Mouse (Mus musculus) gastrocnemius, adult 8-10 months (tissue): ENCODE measurements at regions not wholly inside any gene's neighbourhood (a gene's known extent, or its start where the extent isn't known, plus 50 kb on each side); places are given as distances from the start of the nearest gene placed in this dataset.

Experiments
- DNase-seq, 2 experiments: peaks; one replicate each; pipeline ENCODE4 v3.0.0; 2022; ENCODE audit warnings: low spot score in 2 of 2

GRCm38 (mm10) chr14:105718676-105719441 lies 177.8 kb downstream of the Spry2 start:
- no peak for DNase-seq

GRCm38 (mm10) chr14:105717821-105718220 lies 178.8 kb downstream of the Spry2 start:
- DNase-seq = no peak

- no peak for DNase-seq
Observed at GRCm38 (mm10) chr14:105708691-105709090, 187.9 kb downstream of the Spry2 start.

- no peak for DNase-seq
Observed at GRCm38 (mm10) chr14:105706756-105707155, 189.9 kb downstream of the Spry2 start.

GRCm38 (mm10) chr14:105698616-105699015 lies 198.0 kb downstream of the Spry2 start:
- DNase-seq = no peak

- DNase-seq = no peak
Observed at GRCm38 (mm10) chr14:105698086-105698485, 198.5 kb downstream of the Spry2 start.

- DNase-seq = no peak
Observed at GRCm38 (mm10) chr14:105697398-105697797, 199.2 kb downstream of the Spry2 start.

GRCm38 (mm10) chr14:105694969-105695368 lies 201.7 kb downstream of the Spry2 start:
- DNase-seq = no peak

GRCm38 (mm10) chr14:105693713-105694112 lies 202.9 kb downstream of the Spry2 start:
- no peak for DNase-seq

GRCm38 (mm10) chr14:105684826-105685465 lies 211.7 kb downstream of the Spry2 start:
- no peak for DNase-seq

GRCm38 (mm10) chr14:105684329-105684728 lies 212.3 kb downstream of the Spry2 start:
- no peak for DNase-seq

GRCm38 (mm10) chr14:105676646-105676930 lies 220.0 kb downstream of the Spry2 start:
- no peak for DNase-seq

- DNase-seq = no peak
Observed at GRCm38 (mm10) chr14:105675801-105676645, 220.6 kb downstream of the Spry2 start.

- no peak for DNase-seq
Observed at GRCm38 (mm10) chr14:105675006-105675405, 221.6 kb downstream of the Spry2 start.

GRCm38 (mm10) chr14:105668969-105669368 lies 227.7 kb downstream of the Spry2 start:
- DNase-seq = peak in 1 of 2 experiments; percentile 5

GRCm38 (mm10) chr14:105664671-105665198 lies 231.9 kb downstream of the Spry2 start:
- no peak for DNase-seq

- DNase-seq = no peak
Observed at GRCm38 (mm10) chr14:105663472-105663871, 233.1 kb downstream of the Spry2 start.

GRCm38 (mm10) chr14:105662839-105663238 lies 233.8 kb downstream of the Spry2 start:
- DNase-seq = no peak

GRCm38 (mm10) chr14:105658316-105658715 lies 238.3 kb downstream of the Spry2 start:
- DNase-seq = no peak

- DNase-seq = no peak
Observed at GRCm38 (mm10) chr14:105647166-105647565, 249.5 kb downstream of the Spry2 start.

- DNase-seq = no peak
Observed at GRCm38 (mm10) chr14:105644428-105644827, 252.2 kb downstream of the Spry2 start.
